Mouse (Mus musculus): ENCODE data around the gene Gm20518.

- TF ChIP-seq HCFC1 (IDR thresholded peaks at IDR 0.05; ENCODE audit: low read depth, low read length) (no peak; the same call in 1 of the 2 replicates), POLR2AphosphoS2 (IDR thresholded peaks at IDR 0.05; ENCODE audit: low read length) (no peak), CTCF (IDR thresholded peaks at IDR 0.05 in 2 of 3, conservative IDR thresholded peaks at IDR 0.05 in 1 of 3; ENCODE audit: control insufficient read depth in 1 of 3, insufficient read depth in 1 of 3, low read depth in 2 of 3, low read length in 3 of 3, poor library complexity in 1 of 3, severe bottlenecking in 1 of 3) (no peak), MXI1 (IDR thresholded peaks at IDR 0.05; ENCODE audit: low read depth, low read length) (no peak), ZC3H11A (IDR thresholded peaks at IDR 0.05; ENCODE audit: low read depth, low read length) (no peak)
Observed at GRCm38 (mm10) chr16:17806581-17807191, 84.8 kb downstream of the Gm20518 start.

All from MEL (cell line).